Mouse (Mus musculus) heart, embryonic 14.5 days (tissue): ENCODE measurements around the gene Slc25a45. TPM values are rescaled to one million over a fixed set of nuclear protein-coding genes. Genes with fewer than 3 reads are reported as not detected.

Experiments
- ATAC-seq: fragments of 200-750 bp; cut with Nextera tagmentation; 2 replicates; pipeline ENCODE4 v1.8.0; 2017; ENCODE audit warnings: low read depth, moderate TSS enrichment; ENCODE audit not compliant: insufficient number of reproducible peaks, insufficient read depth, low FRiP score
- H3K27ac ChIP-seq, 2 experiments: fragments of 200-500 bp in 1 of 2; fragments of 300-500 bp in 1 of 2; sonication (generic) in 1 of 2; replicated peaks in 1 of 2; 2 replicates each; pipeline ENCODE4 v1.5.1; 2012 to 2014; ENCODE audit warnings: low read depth in 2 of 2, low read length in 2 of 2, control low read depth in 1 of 2, mild to moderate bottlenecking in 1 of 2, mixed read lengths in 1 of 2; ENCODE audit not compliant: control insufficient read depth in 1 of 2, insufficient read depth in 1 of 2
- H3K27me3 ChIP-seq: fragments of 300-500 bp; sonication (generic); 2 replicates; pipeline ENCODE4 v1.6.1; 2014; ENCODE audit warnings: mild to moderate bottlenecking, low read length, control low read depth; ENCODE audit not compliant: control insufficient read depth, insufficient read depth
- H3K36me3 ChIP-seq: fragments of 300-500 bp; sonication (generic); 2 replicates; pipeline ENCODE4 v1.6.1; 2014; ENCODE audit warnings: mild to moderate bottlenecking, control low read depth, low read length, mixed read lengths; ENCODE audit not compliant: control insufficient read depth, insufficient read depth
- H3K4me1 ChIP-seq, 2 experiments: fragments of 200-500 bp in 1 of 2; fragments of 300-500 bp in 1 of 2; sonication (generic) in 1 of 2; 2 replicates each; pipeline ENCODE4 v1.6.1; 2012 to 2014; ENCODE audit warnings: low read length in 2 of 2, control low read depth in 1 of 2, mixed read lengths in 1 of 2; ENCODE audit not compliant: control insufficient read depth in 2 of 2, insufficient read depth in 2 of 2
- H3K4me2 ChIP-seq: fragments of 300-500 bp; sonication (generic); 2 replicates; pipeline ENCODE4 v1.6.1; 2014; ENCODE audit warnings: mild to moderate bottlenecking, low read length
- H3K4me3 ChIP-seq, 2 experiments: fragments of 200-500 bp in 1 of 2; fragments of 300-500 bp in 1 of 2; sonication (generic) in 1 of 2; 2 replicates each; pipeline ENCODE4 v1.5.1; 2012 to 2014; ENCODE audit warnings: low read length in 2 of 2, mild to moderate bottlenecking in 2 of 2, control low read depth in 1 of 2, low read depth in 1 of 2, moderate library complexity in 1 of 2; ENCODE audit not compliant: control insufficient read depth in 1 of 2, insufficient read depth in 1 of 2
- H3K9ac ChIP-seq: fragments of 300-500 bp; sonication (generic); 2 replicates; pipeline ENCODE4 v1.6.1; 2014; ENCODE audit warnings: mild to moderate bottlenecking, low read length
- H3K9me3 ChIP-seq: fragments of 300-500 bp; sonication (generic); 2 replicates; pipeline ENCODE4 v1.6.1; 2016; ENCODE audit warnings: low read length, control low read depth; ENCODE audit not compliant: control insufficient read depth
- WGBS: fragments of 180-500 bp; shearing (Covaris S2); extraction: QIAGEN DNeasy Blood & Tissue Kit; methylation state at CpG from one replicate; pipeline ENCODE4 v1.1.7; 2014; 5-methylcytosine and 5-hydroxymethylcytosine counted together
- polyA plus RNA-seq: library from polyadenylated mRNA; unstranded; fragments of >200 nt; fragmentation: Nextera tagmentation; extraction: Ambion mirVana; gene quantifications from 2 replicates; pipeline ENCODE4 v1.2.1, GENCODE M21; 2014

Gene Slc25a45
- polyA plus RNA-seq, 1 experiment from 2014 or later: 2.8 TPM

DNA sequence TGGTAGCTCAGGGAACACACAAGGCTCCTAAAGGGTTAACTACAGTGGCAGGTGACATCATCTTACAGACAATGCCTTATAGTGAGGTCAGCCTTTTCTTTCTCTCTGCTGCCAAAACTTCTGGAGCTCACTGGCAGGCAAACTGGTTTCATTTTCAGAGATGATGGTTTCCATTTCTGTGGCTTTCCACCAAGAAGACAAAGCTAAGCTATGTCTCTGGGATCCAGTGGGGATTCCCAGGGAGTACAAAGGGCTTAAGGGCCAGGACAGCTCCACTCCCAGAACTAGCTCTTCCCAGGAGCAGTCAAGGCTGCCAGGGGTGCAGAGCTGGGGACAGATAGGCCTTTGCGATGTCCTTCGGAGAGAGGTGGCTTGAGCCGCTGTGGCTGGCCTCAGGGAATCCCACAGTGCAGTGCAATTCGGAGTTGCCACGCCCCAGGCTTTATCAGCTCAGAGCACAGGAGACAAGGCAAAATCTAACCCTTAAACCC, 26.1 kb upstream of the Slc25a45 start:
- Histone ChIP-seq H3K4me1 (peaks cover 51 to 60% of the 10 kb centered on the region in 2 experiments), H3K4me2 (peak overlapping the region; percentile 30), H3K9ac (peak overlapping the region; percentile 39), H3K9me3 (no peaks in the 10 kb centered on the region), H3K4me3 (no peak overlapping the region), H3K36me3 (peaks cover 39% of the 10 kb centered on the region), H3K27ac (peak overlapping the region; percentile 73 to 81), H3K27me3 (no peaks in the 10 kb centered on the region)
- WGBS: 20% methylated on average over 5 of the region's 5 CpGs
- ATAC-seq: no peak

- H3K9ac ChIP-seq: peak overlapping the region; percentile 39
- H3K4me2 ChIP-seq: peak overlapping the region; percentile 30
- H3K27ac ChIP-seq: peak overlapping the region; percentile 73 to 81
- peaks cover 44% of the 10 kb centered on the region for H3K36me3 ChIP-seq
- 48% methylated on average over 12 of the region's 12 CpGs for WGBS
- peaks cover 47 to 55% of the 10 kb centered on the region in 2 experiments for H3K4me1 ChIP-seq
- H3K4me3 ChIP-seq: no peak overlapping the region
- H3K9me3 ChIP-seq: no peaks in the 10 kb centered on the region
- ATAC-seq: no peak
- no peaks in the 10 kb centered on the region for H3K27me3 ChIP-seq
Observed at GRCm38 (mm10) chr19:5852035-5852722, 25.4 kb upstream of the Slc25a45 start.

GRCm38 (mm10) chr19:5856604-5857003, 21.0 kb upstream of the Slc25a45 start:
- WGBS: 83% methylated on average over 9 of the region's 9 CpGs
- Histone ChIP-seq H3K27ac (no peak overlapping the region), H3K9me3 (no peaks in the 10 kb centered on the region), H3K27me3 (no peaks in the 10 kb centered on the region), H3K4me3 (no peak overlapping the region), H3K4me1 (peaks cover 11 to 14% of the 10 kb centered on the region in 2 experiments), H3K36me3 (peaks cover 81% of the 10 kb centered on the region), H3K4me2 (no peak overlapping the region), H3K9ac (no peak overlapping the region)
- ATAC-seq: no peak

GRCm38 (mm10) chr19:5862335-5863085, 15.1 kb upstream of the Slc25a45 start:
- H3K27me3 ChIP-seq: no peaks in the 10 kb centered on the region
- H3K4me1 ChIP-seq: peaks cover 0 to 14% of the 10 kb centered on the region in 2 experiments; a peak in 3 of 4 replicates
- 95% methylated on average over 14 of the region's 14 CpGs for WGBS
- no peak overlapping the region for H3K27ac ChIP-seq
- ATAC-seq: no peak
- H3K36me3 ChIP-seq: peaks cover 96% of the 10 kb centered on the region
- no peak overlapping the region for H3K4me2 ChIP-seq
- H3K9ac ChIP-seq: no peak overlapping the region
- H3K9me3 ChIP-seq: no peaks in the 10 kb centered on the region
- no peak overlapping the region for H3K4me3 ChIP-seq

GRCm38 (mm10) chr19:5863776-5864175, 13.8 kb upstream of the Slc25a45 start:
- H3K27ac ChIP-seq: no peak overlapping the region; a peak in 1 of 4 replicates
- WGBS: 75% methylated on average over 5 of the region's 5 CpGs
- no peaks in the 10 kb centered on the region for H3K27me3 ChIP-seq
- peaks cover 96% of the 10 kb centered on the region for H3K36me3 ChIP-seq
- no peak overlapping the region for H3K4me2 ChIP-seq
- H3K9ac ChIP-seq: no peak overlapping the region
- no peaks in the 10 kb centered on the region for H3K9me3 ChIP-seq
- ATAC-seq: no peak
- no peak overlapping the region for H3K4me3 ChIP-seq
- peaks cover 0 to 14% of the 10 kb centered on the region in 2 experiments; a peak in 3 of 4 replicates for H3K4me1 ChIP-seq

GRCm38 (mm10) chr19:5864710-5865398, 12.8 kb upstream of the Slc25a45 start:
- H3K4me1 ChIP-seq: peaks cover 0 to 14% of the 10 kb centered on the region in 2 experiments; a peak in 3 of 4 replicates
- H3K4me2 ChIP-seq: no peak overlapping the region
- H3K9ac ChIP-seq: no peak overlapping the region
- 84% methylated on average over 20 of the region's 20 CpGs for WGBS
- H3K27me3 ChIP-seq: no peaks in the 10 kb centered on the region
- H3K4me3 ChIP-seq: no peak overlapping the region
- H3K36me3 ChIP-seq: peaks cover 96% of the 10 kb centered on the region
- H3K9me3 ChIP-seq: no peaks in the 10 kb centered on the region
- ATAC-seq: no peak
- H3K27ac ChIP-seq: no peak overlapping the region

DNA sequence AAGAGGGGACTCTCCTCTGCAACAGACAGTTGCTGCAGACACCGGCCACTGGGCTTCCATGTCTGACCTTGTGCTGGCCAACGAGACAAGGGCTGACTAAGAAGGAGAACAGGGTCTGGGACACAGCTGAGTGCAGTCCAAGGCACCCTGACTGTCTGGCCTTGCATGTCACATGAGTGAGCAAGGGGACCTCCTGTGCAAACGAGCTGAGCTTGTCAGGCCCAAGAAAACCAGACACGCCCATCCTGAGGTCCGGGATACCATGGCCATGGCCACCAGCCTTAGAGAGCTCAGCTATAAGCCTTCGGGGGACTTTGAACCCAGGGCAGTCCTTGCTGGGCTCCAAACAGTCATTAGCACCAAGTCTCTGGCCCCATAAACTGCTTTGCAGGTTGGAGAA, 9.5 kb upstream of the Slc25a45 start:
- 74% methylated on average over 6 of the region's 6 CpGs for WGBS
- no peaks in the 10 kb centered on the region for H3K27me3 ChIP-seq

More for the DNA sequence above, 9.5 kb upstream of the Slc25a45 start:
- H3K9ac ChIP-seq: no peak overlapping the region
- H3K27ac ChIP-seq: no peak overlapping the region
- peaks cover 14 to 29% of the 10 kb centered on the region in 2 experiments for H3K4me1 ChIP-seq
- no peaks in the 10 kb centered on the region for H3K9me3 ChIP-seq
- peaks cover 81% of the 10 kb centered on the region for H3K36me3 ChIP-seq
- no peak for ATAC-seq
- no peak overlapping the region for H3K4me3 ChIP-seq
- H3K4me2 ChIP-seq: no peak overlapping the region
